Comparison of ENCODE assay signal across 8 mouse cellular contexts in genomic region chr5:115514896-115515587, GRCm38 (mm10). TPM values are rescaled to one million over a fixed set of nuclear protein-coding genes. Genes with fewer than 3 reads are reported as not detected.
A peak's percentile ranks its signal among the peaks of the same experiment; 100 is the strongest.
DNase-seq lines count a peak whose midpoint lies in the region; ATAC-seq and TF ChIP-seq lines count a peak whose summit lies in the region.
"Had no signal": no experiment of that assay in that cellular context is flagged by ENCODE, and none has a peak within 500 bp of the region (broad histone marks: within the 10 kb centered on the region; RNA-seq: fewer than 3 reads in every experiment).

No protein-coding gene starts in this region.

- no peak for TF ChIP-seq CTCF in heart, adult 2 months (IDR thresholded peaks at IDR 0.05)
- no peak for TF ChIP-seq CTCF in kidney, adult 2 months (conservative IDR thresholded peaks at IDR 0.05; ENCODE audit: insufficient read depth, insufficient read length, low read depth, low read length)

- peak; percentile 75 for ATAC-seq in lung, embryonic 15.5 days (ENCODE audit: borderline replicate concordance, extremely low read depth, low FRiP score, low TSS enrichment)

- TF ChIP-seq EP300 in heart, adult 2 months (IDR thresholded peaks at IDR 0.05; ENCODE audit: insufficient read depth, low read depth, low read length), result peak; percentile 72; the same call in 1 of the 2 replicates

- intact Hi-C loops in heart, adult 2 months (cut with DNase I), result loop anchor here (2.0 kb wide), 1 partner anchor 16 kb away; no protein-coding TSS in a partner anchor

- H3K27me3 ChIP-seq in heart, adult 2 months (ENCODE audit: control insufficient read depth, insufficient read depth, low read length), result no peaks in the 10 kb centered on the region
- no peaks in the 10 kb centered on the region for H3K27me3 ChIP-seq in kidney, adult 2 months (replicated peaks; ENCODE audit: control insufficient read depth, insufficient read depth, low read length)
- H3K27me3 ChIP-seq in lung, embryonic 15.5 days, result no peaks in the 10 kb centered on the region

- H3K27ac ChIP-seq in ES-E14 (ENCODE audit: insufficient read depth, low read depth, low read length, poor library complexity, severe bottlenecking), result peak overlapping the region; percentile 14
- peak overlapping the region; percentile 93 for H3K27ac ChIP-seq in heart, adult 2 months
- peak overlapping the region; percentile 66 for H3K27ac ChIP-seq in kidney, adult 2 months (ENCODE audit: insufficient read depth, low read depth, low read length)
- H3K27ac ChIP-seq in lung, embryonic 15.5 days, result peak overlapping the region; percentile 96

- TF ChIP-seq POLR2A in heart, adult 2 months (IDR thresholded peaks at IDR 0.05; ENCODE audit: insufficient read depth, low read depth, low read length), result peak; percentile 58
- TF ChIP-seq POLR2A in kidney, adult 2 months (IDR thresholded peaks at IDR 0.05; ENCODE audit: low read depth, low read length), result no peak

- no peak for DNase-seq in ES-E14 (ENCODE audit: low read depth, low spot score)
- peak; percentile 49 for DNase-seq in adrenal gland, postnatal 14 days
- peak; percentile 79 to 86 for DNase-seq in heart, adult 2 months
- peak; percentile 88 for DNase-seq in kidney, adult 2 months
- DNase-seq in ovary, postnatal 10 days (ENCODE audit: low spot score), result no peak
- no peak for DNase-seq in c-Kit-positive CD71-positive TER-119-positive erythroid progenitor cells, embryonic 14.5 days (ENCODE audit: low spot score)

- 19% methylated on average over 20 of the region's 20 CpGs for WGBS in heart, adult 2 months
- 17% methylated on average over 20 of the region's 20 CpGs for WGBS in kidney, adult 2 months
- 21% methylated on average over 20 of the region's 20 CpGs for WGBS in lung, embryonic 15.5 days

- peaks cover 7 to 13% of the 10 kb centered on the region in 2 experiments; a peak in 3 of 4 replicates for H3K4me1 ChIP-seq in ES-E14 (ENCODE audit: control insufficient read depth in 2 of 2, insufficient read depth in 2 of 2, low read length in 2 of 2, poor library complexity in 1 of 2)
- H3K4me1 ChIP-seq in heart, adult 2 months (ENCODE audit: control insufficient read depth, insufficient read depth, low read length), result peaks cover 38% of the 10 kb centered on the region
- H3K4me1 ChIP-seq in kidney, adult 2 months (ENCODE audit: control insufficient read depth, insufficient read depth, low read length), result peaks cover 50% of the 10 kb centered on the region
- H3K4me1 ChIP-seq in lung, embryonic 15.5 days, result peaks cover 36% of the 10 kb centered on the region

- no peak overlapping the region for H3K9ac ChIP-seq in ES-E14 (ENCODE audit: insufficient read depth, low read depth, low read length, poor library complexity, severe bottlenecking)
- peak overlapping the region; percentile 68 for H3K9ac ChIP-seq in heart, adult 2 months (ENCODE audit: low read depth, low read length)
- 0 out of 2 replicates have a peak overlapping the region, but pooled peaks have one; percentile 23 for H3K9ac ChIP-seq in lung, embryonic 15.5 days

- peaks cover 12% of the 10 kb centered on the region for H3K79me2 ChIP-seq in heart, adult 2 months (replicated peaks; ENCODE audit: control insufficient read depth, insufficient read depth, low read length)

- H3K9me3 ChIP-seq in ES-E14 (ENCODE audit: control insufficient read depth, insufficient read depth, low read depth, low read length), result no peaks in the 10 kb centered on the region
- no peaks in the 10 kb centered on the region for H3K9me3 ChIP-seq in lung, embryonic 15.5 days

- no peaks in the 10 kb centered on the region; the same call in 1 of the 2 replicates for H3K36me3 ChIP-seq in ES-E14 (ENCODE audit: control insufficient read depth, insufficient read depth, low read length, poor library complexity, severe bottlenecking)
- H3K36me3 ChIP-seq in heart, adult 2 months (ENCODE audit: control insufficient read depth, insufficient read depth, low read length), result no peaks in the 10 kb centered on the region; the same call in none of the 2 replicates
- H3K36me3 ChIP-seq in kidney, adult 2 months (ENCODE audit: control insufficient read depth, insufficient read depth, low read length), result no peaks in the 10 kb centered on the region
- no peaks in the 10 kb centered on the region for H3K36me3 ChIP-seq in lung, embryonic 15.5 days

- peak overlapping the region; percentile 55 for H3K4me2 ChIP-seq in lung, embryonic 15.5 days

- in situ Hi-C loops in ES-E14 (cut with MboI; ENCODE audit: low sequenced_read_pairs in 2 of 2, unreplicated experiment in 2 of 2), result no loop called here

- no peak overlapping the region for H3K4me3 ChIP-seq in ES-E14 (ENCODE audit: insufficient read depth in 1 of 2, low read depth in 1 of 2, low read length in 2 of 2, poor library complexity in 1 of 2, severe bottlenecking in 1 of 2)
- peak overlapping the region; percentile 30 for H3K4me3 ChIP-seq in heart, adult 2 months
- peak overlapping the region; percentile 3; the same call in 1 of the 2 replicates for H3K4me3 ChIP-seq in kidney, adult 2 months (ENCODE audit: insufficient read depth, low read depth, low read length)
- peak overlapping the region; percentile 18 for H3K4me3 ChIP-seq in lung, embryonic 15.5 days

TF ChIP-seq in ES-E14, 5 proteins besides CTCF, POLR2A, EP300 and RAD21:
- no peak for TF ChIP-seq ZNF384 (IDR thresholded peaks at IDR 0.05; ENCODE audit: low read depth, low read length)
- no peak for TF ChIP-seq CHD2 (IDR thresholded peaks at IDR 0.05; ENCODE audit: low read depth, low read length)
- no peak for TF ChIP-seq HCFC1 (IDR thresholded peaks at IDR 0.05; ENCODE audit: borderline replicate concordance, insufficient read depth, low read length)
- TF ChIP-seq MAFK (IDR thresholded peaks at IDR 0.05; ENCODE audit: insufficient read depth, low read depth, low read length), result no peak
- no peak for TF ChIP-seq ZC3H11A (IDR thresholded peaks at IDR 0.05; ENCODE audit: borderline replicate concordance, low read depth, low read length)

RNA-seq across cellular contexts. Expression of gene Pxn, which starts 8.6 kb away (rescaled TPM):
- 25.5 and 29.4 TPM in 2 replicates for total RNA-seq in ES-E14 (2012; rRNA removed)
- 48.9 and 54.8 TPM in 2 replicates for total RNA-seq in adrenal gland, postnatal 14 days (2021)
- 10 to 100 TPM; 35.9 to 37.1 TPM for total RNA-seq in heart, adult 2 months (2021)
- 51.9 and 56.5 TPM in 2 replicates for polyA plus RNA-seq in heart, adult 2 months (2012; rRNA removed)
- 101 and 122 TPM in 2 replicates for polyA plus RNA-seq in kidney, adult 2 months (2012; rRNA removed)
- polyA plus RNA-seq in lung, embryonic 15.5 days (2015; fragmentation: Nextera tagmentation; extraction: Ambion mirVana), result 57.1 and 58.6 TPM in 2 replicates

RNA-seq across cellular contexts. Expression of gene Sirt4, which starts 30.5 kb away (rescaled TPM):
- 15.3 and 25.7 TPM in 2 replicates for total RNA-seq in ES-E14 (2012; rRNA removed)
- 18.1 and 23.5 TPM in 2 replicates for total RNA-seq in adrenal gland, postnatal 14 days (2021)
- 10 to 100 TPM; 15.3 to 18.8 TPM for total RNA-seq in heart, adult 2 months (2021)
- polyA plus RNA-seq in heart, adult 2 months (2012; rRNA removed), result 25.1 and 31.3 TPM in 2 replicates
- polyA plus RNA-seq in kidney, adult 2 months (2012; rRNA removed), result 34.0 and 49.3 TPM in 2 replicates
- 27.2 and 30.4 TPM in 2 replicates for polyA plus RNA-seq in lung, embryonic 15.5 days (2015; fragmentation: Nextera tagmentation; extraction: Ambion mirVana)

RNA-seq across cellular contexts. Expression of gene Rplp0, which starts 44.2 kb away (rescaled TPM):
- total RNA-seq in ES-E14 (2012; rRNA removed), result 2,284 and 2,327 TPM in 2 replicates
- 786 and 963 TPM in 2 replicates for total RNA-seq in adrenal gland, postnatal 14 days (2021)
- total RNA-seq in heart, adult 2 months (2021), result 100 to 1,000 TPM; 587 to 705 TPM
- 1,240 and 1,274 TPM in 2 replicates for polyA plus RNA-seq in heart, adult 2 months (2012; rRNA removed)
- 1,267 and 1,337 TPM in 2 replicates for polyA plus RNA-seq in kidney, adult 2 months (2012; rRNA removed)
- 1,589 and 1,600 TPM in 2 replicates for polyA plus RNA-seq in lung, embryonic 15.5 days (2015; fragmentation: Nextera tagmentation; extraction: Ambion mirVana)

RNA-seq across cellular contexts. Expression of gene Pla2g1b, which starts 49.0 kb away (rescaled TPM):
- total RNA-seq in ES-E14 (2012; rRNA removed), result 31.1 and 36.6 TPM in 2 replicates
- total RNA-seq in adrenal gland, postnatal 14 days (2021), result not detected in 2 replicates
- total RNA-seq in heart, adult 2 months (2021), result not detected
- polyA plus RNA-seq in heart, adult 2 months (2012; rRNA removed), result not detected in 2 replicates
- 0.74 TPM in 1 of 2 replicates, not detected in the other for polyA plus RNA-seq in kidney, adult 2 months (2012; rRNA removed)
- polyA plus RNA-seq in lung, embryonic 15.5 days (2015; fragmentation: Nextera tagmentation; extraction: Ambion mirVana), result 4.7 and 7.0 TPM in 2 replicates
- total RNA-seq: common myeloid progenitor, adult 5-6 weeks had no signal

RNA-seq across cellular contexts. Expression of gene Gcn1l1, which starts 50.0 kb away (rescaled TPM):
- 112 and 163 TPM in 2 replicates for total RNA-seq in ES-E14 (2012; rRNA removed)
- total RNA-seq in adrenal gland, postnatal 14 days (2021), result 59.7 and 60.4 TPM in 2 replicates
- 10 to 100 TPM; 34.2 to 40.1 TPM for total RNA-seq in heart, adult 2 months (2021)
- 21.5 and 34.6 TPM in 2 replicates for polyA plus RNA-seq in heart, adult 2 months (2012; rRNA removed)
- polyA plus RNA-seq in kidney, adult 2 months (2012; rRNA removed), result 42.2 and 45.4 TPM in 2 replicates
- 35.6 and 40.0 TPM in 2 replicates for polyA plus RNA-seq in lung, embryonic 15.5 days (2015; fragmentation: Nextera tagmentation; extraction: Ambion mirVana)

Comparison
In these comparisons a context has a peak if more than half of its experiments do, and no peak if none do; other contexts are left out.
1. DNase-seq: peak in adrenal gland, postnatal 14 days (single experiment), heart, adult 2 months (2 of 2) and kidney, adult 2 months (single experiment); none in ES-E14 (single experiment), ovary, postnatal 10 days (single experiment) and c-Kit-positive CD71-positive TER-119-positive erythroid progenitor cells, embryonic 14.5 days (single experiment).
2. H3K27ac ChIP-seq: peak in every context shown above with its lines; median percentile 96 in lung, embryonic 15.5 days; 93 in heart, adult 2 months; 66 in kidney, adult 2 months; 14 in ES-E14.
3. H3K4me3 ChIP-seq: peak in heart, adult 2 months (single experiment), kidney, adult 2 months (single experiment) and lung, embryonic 15.5 days (single experiment); none in ES-E14 (0 of 2).